Mouse (Mus musculus) thymus, postnatal 14 days (tissue): ENCODE results near the gene Mrps21.

Source experiments
- DNase-seq: peaks from one replicate; pipeline ENCODE4 v3.0.0; 2021

Mrps21 gene

GRCm38 (mm10) chr3:95842503-95843214 lies 28.7 kb downstream of the Mrps21 start:
- DNase-seq, result peak; percentile 25

DNA sequence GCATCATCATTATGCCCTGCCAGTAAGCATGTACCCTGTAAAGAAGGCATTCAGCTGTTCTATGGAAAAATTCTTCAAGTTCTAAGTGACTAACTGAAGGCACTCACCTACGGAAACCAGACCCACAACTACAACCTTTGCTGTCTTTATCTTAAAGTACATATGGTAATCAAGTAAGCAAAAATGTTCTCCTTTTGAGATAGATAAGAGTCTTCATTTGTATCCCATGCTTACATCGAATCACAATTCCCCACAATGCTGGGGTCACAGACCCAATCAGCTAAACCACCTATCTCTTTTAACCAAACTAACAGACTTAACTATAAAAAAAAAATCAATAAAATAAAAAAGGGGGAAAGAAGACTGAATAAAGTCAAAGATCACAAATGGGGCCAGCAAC lies 32.1 kb downstream of the Mrps21 start:
- DNase-seq, result no peak

GRCm38 (mm10) chr3:95829053-95829452 lies 42.3 kb downstream of the Mrps21 start:
- DNase-seq, result no peak

DNA sequence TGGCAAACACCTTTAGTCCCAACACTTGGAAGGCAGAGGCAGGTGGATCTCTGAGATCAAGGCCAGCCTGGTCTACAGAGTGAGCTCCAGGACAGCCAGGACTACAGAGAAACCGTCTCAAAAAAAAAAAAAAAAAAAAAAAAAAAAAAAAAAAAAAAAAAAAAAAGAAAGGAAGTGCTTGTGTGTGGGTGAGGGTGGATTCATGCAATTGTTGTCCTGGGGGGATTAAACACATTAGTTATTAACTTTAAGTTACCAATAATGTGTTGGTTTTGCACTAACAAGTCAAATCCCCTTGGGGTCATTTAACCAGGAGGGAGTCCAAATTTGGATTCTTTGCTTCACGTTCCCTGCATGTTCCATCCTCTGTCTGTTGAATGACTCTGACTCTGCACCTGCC lies 45.0 kb downstream of the Mrps21 start:
- DNase-seq, result no peak

GRCm38 (mm10) chr3:95820046-95821010 lies 51.0 kb downstream of the Mrps21 start:
- no peak for DNase-seq

DNA sequence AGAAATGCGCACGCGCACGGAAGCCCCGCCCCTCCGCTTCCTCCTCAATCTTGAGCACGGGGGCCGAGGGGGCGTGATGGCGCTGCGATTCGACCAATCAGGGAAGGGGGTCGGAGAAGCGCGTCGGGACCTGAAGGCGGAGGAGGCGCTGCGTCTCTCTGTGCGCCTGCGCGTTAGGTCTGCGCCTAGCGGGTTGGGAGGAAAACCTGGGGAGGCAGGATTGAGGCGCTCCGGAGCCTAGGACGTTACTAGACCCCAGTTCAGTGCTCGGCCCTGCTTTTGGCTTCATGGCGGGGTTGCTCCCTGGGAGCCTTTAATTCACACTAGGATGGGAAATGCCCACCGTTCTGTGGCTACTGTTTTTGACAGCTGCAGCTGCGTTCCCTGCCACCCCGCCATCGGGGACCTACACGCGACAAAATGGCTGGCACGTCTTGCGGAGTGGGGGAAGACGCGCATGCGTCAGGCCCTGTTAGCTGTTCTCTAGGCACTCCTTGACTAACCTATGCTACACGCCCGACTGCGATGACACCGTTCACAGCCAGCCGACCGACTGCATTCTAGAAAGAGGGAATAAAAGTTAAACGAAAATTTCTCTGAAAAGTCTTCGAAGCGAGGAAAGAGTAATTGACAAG lies 51.9 kb downstream of the Mrps21 start:
- peak; percentile 100 for DNase-seq

GRCm38 (mm10) chr3:95818571-95819288 lies 52.6 kb downstream of the Mrps21 start, which contains the start of gene Rprd2:
Gene Rprd2 (minus strand): TSS chr3:95818863.
- DNase-seq, result peak; percentile 78

GRCm38 (mm10) chr3:95818026-95818511 lies 53.2 kb downstream of the Mrps21 start:
- peak; percentile 53 for DNase-seq

DNA sequence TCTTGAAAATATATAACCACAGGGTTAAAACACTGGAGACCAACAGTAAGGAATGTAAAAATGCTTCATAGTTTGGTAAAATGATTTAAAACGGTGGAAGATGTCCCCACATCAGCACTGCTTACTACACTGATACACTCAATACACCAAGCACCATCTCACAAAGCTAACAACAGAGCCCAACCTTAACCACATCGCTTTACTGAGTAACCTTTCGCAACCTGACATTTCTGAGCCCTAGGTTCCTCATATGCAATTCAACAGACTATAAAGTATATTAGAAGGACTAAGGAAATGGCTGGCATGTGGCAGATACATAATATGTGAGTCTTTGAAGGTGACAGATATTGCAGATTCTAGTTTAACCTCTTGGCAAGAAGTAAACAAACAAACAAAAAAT lies 54.6 kb downstream of the Mrps21 start:
- DNase-seq, result no peak
